Mouse (Mus musculus): ENCODE data around the gene Numbl. TPM values are rescaled to one million over a fixed set of nuclear protein-coding genes. Genes with fewer than 3 reads are reported as not detected.

The Numbl gene
- polyA plus RNA-seq, 1 experiment from 2014 or later = 16.2 TPM

GRCm38 (mm10) chr7:27251946-27252345, 6.3 kb upstream of the Numbl start:
- H3K4me2 ChIP-seq = no peak overlapping the region
- no peaks in the 10 kb centered on the region for H3K27me3 ChIP-seq (ENCODE audit: insufficient read depth, low read length)
- ATAC-seq (ENCODE audit: insufficient read depth) = no peak
- TF ChIP-seq CTCF (IDR thresholded peaks at IDR 0.05; ENCODE audit: low read depth) = no peak
- H3K4me3 ChIP-seq (ENCODE audit: low read depth, low read length) = no peak overlapping the region
- H3K9ac ChIP-seq = no peak overlapping the region
- 76% methylated on average over 6 of the region's 6 CpGs for WGBS
- H3K27ac ChIP-seq (ENCODE audit: low read depth) = no peak overlapping the region
- H3K9me3 ChIP-seq (ENCODE audit: low read depth, low read length) = no peaks in the 10 kb centered on the region
- 0 out of 2 replicates have a peak, but pooled peaks cover under 1% of the 10 kb centered on the region for H3K4me1 ChIP-seq (ENCODE audit: insufficient read depth)
- H3K36me3 ChIP-seq (ENCODE audit: insufficient read depth) = peaks cover 8% of the 10 kb centered on the region; the same call in 1 of the 2 replicates
- no peak for DNase-seq

- H3K9me3 ChIP-seq (ENCODE audit: low read depth, low read length) = no peaks in the 10 kb centered on the region
- H3K4me1 ChIP-seq (ENCODE audit: insufficient read depth) = peaks cover 18% of the 10 kb centered on the region; the same call in 1 of the 2 replicates
- H3K36me3 ChIP-seq (ENCODE audit: insufficient read depth) = peaks cover 6% of the 10 kb centered on the region; the same call in 1 of the 2 replicates
- no peak overlapping the region for H3K4me2 ChIP-seq
- DNase-seq (peak; percentile 47), ATAC-seq (ENCODE audit: insufficient read depth) (no peak)
- TF ChIP-seq CTCF (IDR thresholded peaks at IDR 0.05; ENCODE audit: low read depth) = peak; percentile 52
- no peak overlapping the region for H3K27ac ChIP-seq (ENCODE audit: low read depth)
- no peak overlapping the region for H3K9ac ChIP-seq
- WGBS = 59% methylated on average over 3 of the region's 3 CpGs
- no peaks in the 10 kb centered on the region for H3K27me3 ChIP-seq (ENCODE audit: insufficient read depth, low read length)
- no peak overlapping the region for H3K4me3 ChIP-seq (ENCODE audit: low read depth, low read length)
Measured at GRCm38 (mm10) chr7:27255721-27256120, 2.5 kb upstream of the Numbl start.

- no peak for TF ChIP-seq CTCF (IDR thresholded peaks at IDR 0.05; ENCODE audit: low read depth)
- no peaks in the 10 kb centered on the region for H3K27me3 ChIP-seq (ENCODE audit: insufficient read depth, low read length)
- H3K9me3 ChIP-seq (ENCODE audit: low read depth, low read length) = no peaks in the 10 kb centered on the region
- peak overlapping the region; percentile 69 for H3K27ac ChIP-seq (ENCODE audit: low read depth)
- H3K4me1 ChIP-seq (ENCODE audit: insufficient read depth) = peaks cover 18% of the 10 kb centered on the region; the same call in 1 of the 2 replicates
- DNase-seq = peak; percentile 64
- 25% methylated on average over 27 of the region's 27 CpGs for WGBS
- H3K4me3 ChIP-seq (ENCODE audit: low read depth, low read length) = peak overlapping the region; percentile 81
- no peak for ATAC-seq (ENCODE audit: insufficient read depth)
- peak overlapping the region; percentile 65 for H3K4me2 ChIP-seq
- peak overlapping the region; percentile 5; the same call in 1 of the 2 replicates for H3K9ac ChIP-seq
- H3K36me3 ChIP-seq (ENCODE audit: insufficient read depth) = peaks cover 11% of the 10 kb centered on the region; the same call in 1 of the 2 replicates
Measured at GRCm38 (mm10) chr7:27257046-27257851, 984 bp upstream of the Numbl start.

GRCm38 (mm10) chr7:27257852-27258204, 405 bp upstream of the Numbl start:
- DNase-seq = no peak
- no peaks in the 10 kb centered on the region for H3K27me3 ChIP-seq (ENCODE audit: insufficient read depth, low read length)
- H3K9me3 ChIP-seq (ENCODE audit: low read depth, low read length) = no peaks in the 10 kb centered on the region
- H3K4me2 ChIP-seq = peak overlapping the region; percentile 65
- peak; percentile 4; the same call in 1 of the 2 replicates for ATAC-seq (ENCODE audit: insufficient read depth)
- H3K4me3 ChIP-seq (ENCODE audit: low read depth, low read length) = peak overlapping the region; percentile 81
- peak overlapping the region; percentile 82 for H3K9ac ChIP-seq
- 0% methylated on average over 4 of the region's 6 CpGs for WGBS
- peaks cover 18% of the 10 kb centered on the region; the same call in 1 of the 2 replicates for H3K4me1 ChIP-seq (ENCODE audit: insufficient read depth)
- H3K36me3 ChIP-seq (ENCODE audit: insufficient read depth) = peaks cover 17% of the 10 kb centered on the region; the same call in 1 of the 2 replicates
- peak overlapping the region; percentile 70 for H3K27ac ChIP-seq (ENCODE audit: low read depth)
- no peak for TF ChIP-seq CTCF (IDR thresholded peaks at IDR 0.05; ENCODE audit: low read depth)

GRCm38 (mm10) chr7:27259271-27259721, 1.1 kb downstream of the Numbl start:
- no peak for TF ChIP-seq CTCF (IDR thresholded peaks at IDR 0.05; ENCODE audit: low read depth)
- DNase-seq (peak; percentile 19), ATAC-seq (ENCODE audit: insufficient read depth) (no peak)
- peak overlapping the region; percentile 82 for H3K27ac ChIP-seq (ENCODE audit: low read depth)
- H3K9me3 ChIP-seq (ENCODE audit: low read depth, low read length) = no peaks in the 10 kb centered on the region
- H3K4me1 ChIP-seq (ENCODE audit: insufficient read depth) = peaks cover 18% of the 10 kb centered on the region; the same call in 1 of the 2 replicates
- peak overlapping the region; percentile 65 for H3K4me2 ChIP-seq
- H3K4me3 ChIP-seq (ENCODE audit: low read depth, low read length) = peak overlapping the region; percentile 81
- H3K36me3 ChIP-seq (ENCODE audit: insufficient read depth) = peaks cover 26% of the 10 kb centered on the region; the same call in 1 of the 2 replicates
- H3K9ac ChIP-seq = peak overlapping the region; percentile 82
- WGBS = under 1% methylated on average over 9 of the region's 9 CpGs
- H3K27me3 ChIP-seq (ENCODE audit: insufficient read depth, low read length) = no peaks in the 10 kb centered on the region

- Histone ChIP-seq H3K4me3 (ENCODE audit: low read depth, low read length) (peak overlapping the region; percentile 81), H3K27ac (ENCODE audit: low read depth) (peak overlapping the region; percentile 82), H3K9ac (peak overlapping the region; percentile 82), H3K27me3 (ENCODE audit: insufficient read depth, low read length) (no peaks in the 10 kb centered on the region), H3K36me3 (ENCODE audit: insufficient read depth) (peaks cover 30% of the 10 kb centered on the region; the same call in 1 of the 2 replicates), H3K4me2 (peak overlapping the region; percentile 65), H3K4me1 (ENCODE audit: insufficient read depth) (peaks cover 18% of the 10 kb centered on the region; the same call in 1 of the 2 replicates), H3K9me3 (ENCODE audit: low read depth, low read length) (no peaks in the 10 kb centered on the region)
- TF ChIP-seq CTCF (IDR thresholded peaks at IDR 0.05; ENCODE audit: low read depth) = no peak
- DNase-seq = peak; percentile 22
- ATAC-seq (ENCODE audit: insufficient read depth) = no peak
- WGBS = 16% methylated on average over 5 of the region's 5 CpGs
Measured at GRCm38 (mm10) chr7:27259771-27260170, 1.5 kb downstream of the Numbl start.

- no peak overlapping the region for H3K9ac ChIP-seq
- DNase-seq (peak; percentile 17), ATAC-seq (ENCODE audit: insufficient read depth) (no peak)
- no peaks in the 10 kb centered on the region for H3K27me3 ChIP-seq (ENCODE audit: insufficient read depth, low read length)
- no peaks in the 10 kb centered on the region for H3K9me3 ChIP-seq (ENCODE audit: low read depth, low read length)
- 45% methylated on average over 7 of the region's 7 CpGs for WGBS
- H3K36me3 ChIP-seq (ENCODE audit: insufficient read depth) = peaks cover 31% of the 10 kb centered on the region; the same call in 1 of the 2 replicates
- H3K4me3 ChIP-seq (ENCODE audit: low read depth, low read length) = peak overlapping the region; percentile 81
- no peak for TF ChIP-seq CTCF (IDR thresholded peaks at IDR 0.05; ENCODE audit: low read depth)
- peak overlapping the region; percentile 65 for H3K4me2 ChIP-seq
- H3K4me1 ChIP-seq (ENCODE audit: insufficient read depth) = peaks cover 18% of the 10 kb centered on the region; the same call in 1 of the 2 replicates
- no peak overlapping the region for H3K27ac ChIP-seq (ENCODE audit: low read depth)
Measured at GRCm38 (mm10) chr7:27260856-27261255, 2.6 kb downstream of the Numbl start.
